Mouse (Mus musculus) limb, embryonic 10.5 days (tissue): ENCODE measurements around the gene Ffar3. TPM values are rescaled to one million over a fixed set of nuclear protein-coding genes. Genes with fewer than 3 reads are reported as not detected.

Experiments used
- DNase-seq: peaks from one replicate; pipeline ENCODE4 v3.0.0-alpha.2; 2017; ENCODE audit warnings: low spot score
- H3K27ac ChIP-seq: fragments of 300-500 bp; sonication (generic); 2 replicates; pipeline ENCODE4 v1.5.1; 2016; ENCODE audit warnings: mild to moderate bottlenecking
- H3K27me3 ChIP-seq: fragments of 300-500 bp; sonication (generic); 2 replicates; pipeline ENCODE4 v1.6.1; 2016; ENCODE audit warnings: low read depth, mild to moderate bottlenecking; ENCODE audit not compliant: poor library complexity, severe bottlenecking
- H3K36me3 ChIP-seq: fragments of 300-500 bp; sonication (generic); 2 replicates; pipeline ENCODE4 v1.6.1; 2016; ENCODE audit warnings: mild to moderate bottlenecking, moderate library complexity
- H3K4me1 ChIP-seq: fragments of 300-500 bp; sonication (generic); 2 replicates; pipeline ENCODE4 v1.6.1; 2016
- H3K4me3 ChIP-seq: fragments of 300-500 bp; sonication (generic); 2 replicates; pipeline ENCODE4 v1.5.1; 2016; ENCODE audit warnings: mild to moderate bottlenecking, moderate library complexity
- H3K9me3 ChIP-seq: fragments of 300-500 bp; sonication (generic); replicated peaks from 2 replicates; pipeline ENCODE4 v1.6.1; 2016; ENCODE audit warnings: mild to moderate bottlenecking
- WGBS: fragments of 180-500 bp; shearing (Covaris S2); methylation state at CpG from one replicate; pipeline ENCODE4 v1.1.7; 2016; 5-methylcytosine and 5-hydroxymethylcytosine counted together
- polyA plus RNA-seq: library from polyadenylated mRNA; unstranded; fragments of >200 nt; fragmentation: Nextera tagmentation; extraction: Ambion mirVana; gene quantifications from 2 replicates; pipeline ENCODE4 v1.2.1, GENCODE M21; 2016

Gene Ffar3
- polyA plus RNA-seq, result not detected in 2 replicates

DNA sequence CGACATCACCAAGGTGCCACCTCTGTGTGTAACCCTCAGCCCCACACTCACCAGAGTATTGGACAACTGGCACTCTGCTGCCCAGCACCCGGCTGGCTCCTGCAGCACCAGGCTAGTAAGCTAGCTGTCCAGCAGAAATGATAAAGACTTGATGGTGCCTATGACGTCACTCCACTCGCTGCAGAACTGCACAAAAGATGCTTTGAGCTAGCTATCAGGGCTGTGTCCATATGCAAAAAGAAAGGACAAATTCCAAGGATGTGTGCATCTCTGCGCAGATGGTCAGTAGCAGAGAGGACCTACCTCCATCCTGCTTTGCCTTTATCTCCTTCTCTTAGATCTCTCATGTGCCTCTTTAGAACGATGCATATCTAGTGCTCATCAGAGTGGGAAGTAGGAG lies at the start of gene Ffar3:
TSS of gene Ffar3 (minus strand) at position 101 of the 400 bp plus-strand sequence.
- H3K4me1 ChIP-seq, result peaks cover 11% of the 10 kb centered on the region; the same call in 1 of the 2 replicates
- no peak for DNase-seq

DNA sequence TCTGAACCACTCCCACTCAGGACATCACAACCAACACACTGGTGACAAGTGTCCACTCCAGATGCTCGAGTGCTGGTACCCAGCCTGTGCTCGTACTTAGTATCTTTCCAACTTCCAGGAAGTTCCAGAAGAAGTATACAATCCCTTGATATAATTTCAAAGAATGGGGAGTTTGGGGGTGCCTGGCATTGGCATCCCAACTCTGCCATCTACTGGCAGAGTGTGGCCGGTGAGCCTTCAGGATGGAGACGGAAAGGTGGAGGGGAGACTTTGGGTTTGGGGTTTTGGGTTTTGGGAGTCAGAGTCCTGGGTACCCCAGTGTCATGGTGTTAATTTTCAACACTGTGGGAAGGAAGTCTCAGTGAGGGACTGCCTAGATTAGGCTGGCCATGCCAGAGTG lies 48.1 kb upstream of the Ffar3 start:
- DNase-seq, result no peak
- Histone ChIP-seq H3K9me3 (no peaks in the 10 kb centered on the region), H3K4me1 (peaks cover 17% of the 10 kb centered on the region), H3K27me3 (0 out of 2 replicates have a peak, but pooled peaks cover 5% of the 10 kb centered on the region), H3K36me3 (no peaks in the 10 kb centered on the region), H3K4me3 (no peak overlapping the region), H3K27ac (no peak overlapping the region)
- WGBS, result 57% methylated on average over 4 of the region's 4 CpGs

More for the DNA sequence above, at the start of gene Ffar3:
- Histone ChIP-seq H3K27ac (no peak within 1 kb of the TSS), H3K4me3 (no peak within 1 kb of the TSS), H3K27me3 (peaks cover 4% of the 10 kb centered on the region; the same call in 1 of the 2 replicates), H3K9me3 (no peaks in the 10 kb centered on the region), H3K36me3 (no peaks in the 10 kb centered on the region)
- WGBS, result 89% methylated on average over 6 of the region's 6 CpGs

DNA sequence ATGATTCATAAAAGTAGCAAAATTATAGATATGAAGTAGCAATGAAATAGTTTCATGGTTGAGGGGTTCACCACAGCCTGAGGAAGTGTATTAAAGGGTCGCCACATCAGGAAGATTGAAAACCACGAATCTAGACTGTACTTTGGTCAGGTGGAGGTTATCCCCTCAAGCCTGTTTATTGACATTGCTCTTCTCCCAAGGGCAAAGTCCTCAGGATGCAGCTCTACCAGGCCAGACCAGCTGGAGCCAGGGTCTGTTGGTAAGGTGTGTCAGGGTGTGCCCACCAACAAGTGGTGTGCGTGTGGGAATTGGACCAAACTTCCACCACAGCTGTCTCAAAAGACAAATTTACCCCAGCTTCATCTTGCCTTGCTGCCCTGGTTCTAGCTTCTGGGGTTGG lies 39.2 kb upstream of the Ffar3 start:
- H3K27ac ChIP-seq, result no peak overlapping the region
- H3K4me1 ChIP-seq, result peaks cover 14% of the 10 kb centered on the region
- no peaks in the 10 kb centered on the region for H3K27me3 ChIP-seq
- 93% methylated on average over 3 of the region's 3 CpGs for WGBS
- no peak overlapping the region for H3K4me3 ChIP-seq
- H3K9me3 ChIP-seq, result no peaks in the 10 kb centered on the region
- DNase-seq, result no peak
- H3K36me3 ChIP-seq, result no peaks in the 10 kb centered on the region

DNA sequence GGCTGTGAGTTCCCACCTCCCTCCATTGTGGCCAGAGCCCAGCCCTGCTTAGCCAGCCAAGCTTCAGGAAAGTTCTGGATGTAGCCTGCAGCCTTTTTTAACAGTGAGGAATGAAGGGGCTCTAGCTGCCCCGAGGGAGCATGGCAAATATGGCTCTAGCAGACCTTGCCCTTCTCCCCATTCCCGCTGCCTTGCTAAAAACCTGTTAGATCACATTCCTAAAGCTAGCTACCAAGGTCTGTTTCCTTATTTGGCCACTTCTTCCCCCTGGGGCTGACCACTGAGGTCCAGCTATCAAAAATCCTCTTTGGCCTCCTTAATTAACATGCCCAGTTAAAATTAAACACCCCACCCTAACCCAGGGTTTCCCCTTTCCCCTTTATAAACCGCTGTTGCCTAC lies 36.5 kb upstream of the Ffar3 start:
- Histone ChIP-seq H3K4me1 (0 out of 2 replicates have a peak, but pooled peaks cover 6% of the 10 kb centered on the region), H3K27me3 (no peaks in the 10 kb centered on the region), H3K27ac (0 out of 2 replicates have a peak overlapping the region, but pooled peaks have one; percentile 26), H3K36me3 (no peaks in the 10 kb centered on the region), H3K9me3 (no peaks in the 10 kb centered on the region), H3K4me3 (no peak overlapping the region)
- 65% methylated on average over 3 of the region's 3 CpGs for WGBS
- no peak for DNase-seq

DNA sequence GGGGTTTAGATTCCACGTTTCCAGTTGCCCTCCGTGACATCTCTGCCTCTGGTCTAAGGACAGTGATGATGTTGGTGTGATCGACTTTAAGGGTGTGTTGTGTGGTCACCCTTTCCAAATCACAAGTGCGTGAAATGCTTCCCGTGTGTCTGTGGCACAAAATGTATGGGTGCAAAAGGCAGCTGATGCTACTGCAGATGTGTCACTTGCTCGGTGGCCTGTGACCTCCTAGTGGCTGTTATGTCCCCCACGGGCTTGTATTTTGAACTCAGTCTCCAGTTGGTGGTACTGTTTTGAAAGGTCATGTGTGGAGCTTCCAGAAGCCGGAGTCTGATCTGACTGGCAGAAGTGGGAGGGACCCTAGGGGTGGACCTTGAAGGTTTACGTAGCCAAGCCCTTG lies 35.8 kb upstream of the Ffar3 start:
- 90% methylated on average over 9 of the region's 9 CpGs for WGBS
- DNase-seq, result no peak

DNA sequence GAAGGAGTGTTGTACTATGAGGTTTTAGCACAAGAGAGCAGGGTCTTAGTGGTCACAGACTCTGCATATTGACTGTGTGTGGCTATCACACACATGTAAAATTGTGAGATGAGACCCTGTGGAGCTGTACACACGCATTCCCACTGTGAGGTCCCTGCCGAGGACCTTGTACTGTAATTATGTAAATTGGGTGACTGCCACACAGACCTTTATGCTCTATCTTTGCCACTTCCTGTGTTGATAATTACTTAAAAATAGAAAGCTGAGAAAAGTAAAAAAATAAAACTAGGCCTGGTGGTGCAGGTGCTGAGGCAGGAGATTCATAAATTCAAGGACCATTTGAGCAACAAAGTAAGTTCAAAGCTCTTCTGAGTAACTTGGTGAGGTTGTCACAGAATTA lies 34.7 kb upstream of the Ffar3 start:
- Histone ChIP-seq H3K4me3 (no peak overlapping the region), H3K4me1 (0 out of 2 replicates have a peak, but pooled peaks cover 6% of the 10 kb centered on the region), H3K9me3 (no peaks in the 10 kb centered on the region), H3K27me3 (no peaks in the 10 kb centered on the region), H3K36me3 (no peaks in the 10 kb centered on the region), H3K27ac (no peak overlapping the region)
- no peak for DNase-seq
- WGBS, result 81% methylated on average over 2 of the region's 2 CpGs

More for the DNA sequence above, 35.8 kb upstream of the Ffar3 start:
- no peaks in the 10 kb centered on the region for H3K36me3 ChIP-seq
- H3K27ac ChIP-seq, result no peak overlapping the region
- H3K4me1 ChIP-seq, result 0 out of 2 replicates have a peak, but pooled peaks cover 6% of the 10 kb centered on the region
- no peaks in the 10 kb centered on the region for H3K27me3 ChIP-seq
- no peaks in the 10 kb centered on the region for H3K9me3 ChIP-seq
- H3K4me3 ChIP-seq, result no peak overlapping the region

DNA sequence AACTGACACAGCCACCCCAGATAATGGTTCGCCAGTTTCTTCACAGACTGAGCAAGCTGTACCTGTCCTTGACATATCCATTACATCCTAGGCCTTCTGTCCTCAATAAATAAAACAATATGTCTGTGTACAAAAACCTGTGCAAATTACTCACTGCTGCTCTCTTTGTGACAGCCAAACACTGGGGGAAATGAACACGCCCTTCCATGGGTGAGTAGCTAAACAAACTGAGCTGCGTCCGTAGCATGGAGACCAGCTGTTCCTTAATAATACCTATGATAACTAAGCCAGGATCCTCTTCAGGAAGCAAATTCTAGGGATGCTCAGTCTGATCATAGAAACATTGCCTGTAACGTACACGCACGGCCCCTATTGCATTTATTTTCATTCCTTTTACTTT lies 32.8 kb upstream of the Ffar3 start:
- Histone ChIP-seq H3K4me1 (0 out of 2 replicates have a peak, but pooled peaks cover 6% of the 10 kb centered on the region), H3K4me3 (no peak overlapping the region), H3K9me3 (no peaks in the 10 kb centered on the region), H3K27ac (no peak overlapping the region), H3K27me3 (no peaks in the 10 kb centered on the region), H3K36me3 (no peaks in the 10 kb centered on the region)
- DNase-seq, result no peak
- WGBS, result 93% methylated on average over 7 of the region's 7 CpGs

DNA sequence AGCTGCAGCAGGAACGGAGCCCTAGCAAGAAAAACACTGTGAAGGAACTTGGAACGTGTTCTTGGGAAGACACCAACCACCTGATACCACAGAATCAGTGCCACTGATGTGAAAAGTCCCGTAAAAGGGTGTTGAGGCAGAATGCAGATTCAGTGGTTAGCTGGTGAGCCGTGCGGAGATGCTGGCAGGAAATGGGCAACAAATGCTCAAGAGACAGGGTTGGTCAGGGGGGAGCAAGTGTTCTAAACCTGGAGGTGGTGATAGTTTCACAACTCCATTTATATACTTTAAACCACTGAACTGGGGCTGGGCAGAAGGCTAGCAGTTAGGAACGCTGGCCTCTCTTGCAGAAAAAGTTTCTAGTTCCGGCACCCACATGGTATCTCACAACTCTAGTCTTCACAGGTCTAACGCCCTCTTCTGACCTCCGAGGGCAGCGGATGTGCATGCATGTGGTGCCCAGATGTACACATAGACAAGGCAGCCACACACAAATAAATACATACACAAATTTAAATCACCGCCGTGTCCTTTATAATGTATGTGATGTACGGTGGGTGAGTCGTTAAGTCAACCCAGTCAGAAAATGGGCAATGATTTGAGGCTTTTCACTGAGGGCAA lies 31.7 kb upstream of the Ffar3 start:
- no peak overlapping the region for H3K27ac ChIP-seq
- no peak overlapping the region for H3K4me3 ChIP-seq
- H3K27me3 ChIP-seq, result no peaks in the 10 kb centered on the region
- WGBS, result 85% methylated on average over 14 of the region's 14 CpGs
- H3K9me3 ChIP-seq, result no peaks in the 10 kb centered on the region
- no peaks in the 10 kb centered on the region for H3K36me3 ChIP-seq
- DNase-seq, result no peak
- 0 out of 2 replicates have a peak, but pooled peaks cover 3% of the 10 kb centered on the region for H3K4me1 ChIP-seq

DNA sequence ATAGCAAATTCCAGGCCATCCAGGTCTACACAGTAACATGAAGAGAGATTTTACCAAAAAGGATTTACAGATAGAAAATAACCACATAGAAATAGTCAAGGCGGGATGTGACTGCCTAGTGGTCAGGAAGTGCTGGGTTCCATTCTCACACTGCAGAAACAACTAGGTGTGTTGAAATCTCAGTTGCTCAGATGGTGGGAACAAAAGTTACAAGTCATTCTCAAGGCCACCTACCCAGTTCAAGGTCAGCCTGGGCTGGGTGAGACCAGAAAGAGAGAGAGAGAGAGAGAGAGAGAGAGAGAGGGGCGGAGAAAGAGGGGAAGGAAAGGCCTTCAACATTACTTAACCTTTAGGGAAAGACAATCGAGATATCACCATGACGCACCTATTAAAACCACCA lies 30.9 kb upstream of the Ffar3 start:
- WGBS, result 88% methylated on average over 4 of the region's 4 CpGs
- Histone ChIP-seq H3K27ac (no peak overlapping the region), H3K4me3 (no peak overlapping the region), H3K4me1 (no peaks in the 10 kb centered on the region), H3K27me3 (no peaks in the 10 kb centered on the region), H3K9me3 (no peaks in the 10 kb centered on the region), H3K36me3 (no peaks in the 10 kb centered on the region)
- no peak for DNase-seq

DNA sequence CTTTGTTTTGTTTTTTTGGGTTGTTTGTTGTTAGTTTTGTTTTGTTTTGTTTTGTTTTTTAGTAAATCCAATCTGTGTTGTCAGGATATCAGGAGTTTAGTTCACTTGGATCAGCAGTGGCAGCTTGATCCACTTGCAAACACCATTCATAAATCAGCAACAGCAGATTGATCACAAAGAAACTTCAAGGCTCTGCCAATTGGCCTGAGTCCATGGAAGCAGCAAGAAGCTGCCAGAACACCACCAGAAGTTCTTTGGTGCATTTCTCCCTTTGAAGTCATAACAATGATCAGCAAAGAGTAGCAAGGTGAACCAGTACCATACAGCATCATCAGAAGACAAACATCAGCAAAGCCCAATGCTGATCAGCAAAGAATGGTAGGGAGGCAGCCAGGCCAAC lies 28.1 kb upstream of the Ffar3 start:
- H3K9me3 ChIP-seq, result no peaks in the 10 kb centered on the region
- H3K4me3 ChIP-seq, result no peak overlapping the region
- no peaks in the 10 kb centered on the region for H3K27me3 ChIP-seq
- no peaks in the 10 kb centered on the region for H3K4me1 ChIP-seq
- H3K36me3 ChIP-seq, result no peaks in the 10 kb centered on the region
- H3K27ac ChIP-seq, result no peak overlapping the region
- DNase-seq, result no peak

DNA sequence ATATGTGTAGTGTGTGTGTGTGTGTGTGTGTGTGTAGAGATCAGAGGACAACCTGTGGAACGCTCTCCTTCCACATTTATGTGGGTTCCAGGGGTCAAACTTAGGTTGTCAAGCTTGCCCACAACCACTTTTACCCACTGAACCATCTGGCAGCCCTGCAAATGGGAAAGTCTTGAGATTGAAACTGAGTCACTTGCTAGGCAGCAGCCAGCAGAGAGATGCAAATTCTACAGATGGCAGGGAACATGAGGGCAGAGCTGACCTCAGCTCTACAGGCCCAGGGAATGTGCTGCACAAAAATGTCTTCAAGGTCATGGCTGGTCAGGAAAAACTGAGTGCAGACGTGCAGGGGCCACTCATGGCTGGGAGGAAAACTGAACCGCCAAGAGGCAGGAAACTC lies 25.4 kb upstream of the Ffar3 start:
- Histone ChIP-seq H3K4me3 (no peak overlapping the region), H3K9me3 (no peaks in the 10 kb centered on the region), H3K36me3 (no peaks in the 10 kb centered on the region), H3K4me1 (no peaks in the 10 kb centered on the region), H3K27me3 (no peaks in the 10 kb centered on the region), H3K27ac (no peak overlapping the region)
- WGBS, result 81% methylated on average over 3 of the region's 3 CpGs
- no peak for DNase-seq

DNA sequence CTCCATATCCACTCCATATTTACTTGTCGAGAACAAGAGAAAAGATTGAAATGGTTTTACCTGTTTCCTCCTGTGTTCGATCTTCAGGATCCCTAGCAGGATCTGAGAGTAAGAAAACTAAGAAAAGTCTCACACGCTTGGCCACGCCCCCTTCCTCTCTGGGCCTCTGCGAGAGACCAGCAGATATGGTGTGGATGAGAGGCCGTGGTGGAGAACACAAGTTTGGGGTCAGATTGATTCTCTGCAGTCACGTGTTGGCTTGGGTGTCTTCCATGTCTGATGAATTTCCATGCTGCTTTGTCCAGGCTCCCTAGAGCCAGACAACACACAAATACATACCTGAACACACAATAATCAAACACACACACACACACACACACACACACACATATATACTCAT lies 24.2 kb upstream of the Ffar3 start, which contains the start of gene Cd22:
TSS of gene Cd22 (minus strand) at position 167 of the 400 bp plus-strand sequence.
- no peak for DNase-seq
- no peak within 1 kb of the TSS for H3K27ac ChIP-seq
- no peaks in the 10 kb centered on the region for H3K27me3 ChIP-seq
- H3K4me1 ChIP-seq, result no peaks in the 10 kb centered on the region
- 72% methylated on average over 7 of the region's 7 CpGs for WGBS
- no peaks in the 10 kb centered on the region for H3K36me3 ChIP-seq
- H3K9me3 ChIP-seq, result no peaks in the 10 kb centered on the region
- no peak within 1 kb of the TSS for H3K4me3 ChIP-seq

DNA sequence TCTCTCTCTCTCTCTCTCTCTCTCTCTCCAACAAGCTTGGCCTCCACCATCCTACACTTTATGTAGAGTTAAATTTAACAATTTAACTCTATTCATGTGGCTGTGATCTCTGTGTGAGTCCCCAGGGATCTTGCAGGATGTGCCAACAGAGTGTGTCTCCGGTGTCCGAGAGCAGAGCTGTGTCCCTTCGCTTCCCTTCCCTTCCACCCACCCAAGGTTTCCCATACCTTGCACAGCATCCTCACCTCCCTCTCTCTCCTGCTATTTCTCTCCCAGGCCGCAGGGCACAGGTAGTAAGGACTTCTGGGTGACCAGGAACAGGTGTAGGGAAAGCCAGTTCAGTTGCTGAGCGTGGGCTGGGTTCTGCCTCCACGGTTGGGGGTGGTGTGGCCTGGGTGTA lies 23.0 kb upstream of the Ffar3 start:
- 82% methylated on average over 6 of the region's 6 CpGs for WGBS

More for the DNA sequence above, 23.0 kb upstream of the Ffar3 start:
- H3K4me1 ChIP-seq, result no peaks in the 10 kb centered on the region
- H3K9me3 ChIP-seq, result no peaks in the 10 kb centered on the region
- H3K36me3 ChIP-seq, result no peaks in the 10 kb centered on the region
- H3K4me3 ChIP-seq, result no peak overlapping the region
- no peak overlapping the region for H3K27ac ChIP-seq
- peaks cover under 1% of the 10 kb centered on the region; the same call in 1 of the 2 replicates for H3K27me3 ChIP-seq
- no peak for DNase-seq
